Mouse (Mus musculus): Measurements from ENCODE around the gene Rbck1. TPM values are rescaled to one million over a fixed set of nuclear protein-coding genes. Genes with fewer than 3 reads are reported as not detected.
"Not testable (repeated sequence)": the region's sequence is repeated elsewhere in the genome, so short reads cannot be mapped to it uniquely, and the experiment has no call there.

Gene Rbck1
- polyA plus RNA-seq, 1 experiment: 76.2 TPM

DNA sequence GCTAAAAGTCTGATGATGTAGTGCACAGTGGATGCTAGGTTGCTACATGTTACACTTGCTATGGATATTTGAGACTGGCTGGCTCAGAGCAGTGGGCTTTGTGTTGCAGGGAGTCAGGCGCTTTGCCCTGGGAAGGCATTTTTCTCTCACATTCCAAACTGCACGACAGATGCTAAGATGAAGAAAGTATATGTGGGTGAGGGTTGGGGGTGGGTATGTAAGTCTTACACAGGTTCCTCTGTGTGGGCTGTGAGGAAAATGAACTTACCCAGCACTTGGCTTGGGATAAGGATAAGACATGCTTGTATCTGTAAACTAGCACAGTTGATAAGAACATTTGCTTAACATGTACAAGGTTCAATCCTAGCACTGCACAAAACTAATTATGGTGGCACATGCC, 29.6 kb downstream of the Rbck1 start:
- TF ChIP-seq CTCF (IDR thresholded peaks at IDR 0.05; ENCODE audit: control insufficient read depth, insufficient read depth, insufficient replicate concordance, low read depth, low read length) (no peak), POLR2A (IDR thresholded peaks at IDR 0.05; ENCODE audit: control insufficient read depth, low read depth, low read length) (no peak)
- H3K4me3 ChIP-seq (ENCODE audit: control insufficient read depth, low read depth, low read length): no peak overlapping the region
- H3K4me1 ChIP-seq (ENCODE audit: control insufficient read depth, insufficient read depth, low read length): no peaks in the 10 kb centered on the region
- H3K27me3 ChIP-seq (ENCODE audit: control insufficient read depth, insufficient read depth, low read length): no peaks in the 10 kb centered on the region
- peaks cover 1% of the 10 kb centered on the region; the same call in 1 of the 2 replicates for H3K36me3 ChIP-seq (ENCODE audit: control insufficient read depth, insufficient read depth, low read length)
- H3K27ac ChIP-seq (ENCODE audit: control insufficient read depth, insufficient read depth, low read depth, low read length): no peak overlapping the region

DNA sequence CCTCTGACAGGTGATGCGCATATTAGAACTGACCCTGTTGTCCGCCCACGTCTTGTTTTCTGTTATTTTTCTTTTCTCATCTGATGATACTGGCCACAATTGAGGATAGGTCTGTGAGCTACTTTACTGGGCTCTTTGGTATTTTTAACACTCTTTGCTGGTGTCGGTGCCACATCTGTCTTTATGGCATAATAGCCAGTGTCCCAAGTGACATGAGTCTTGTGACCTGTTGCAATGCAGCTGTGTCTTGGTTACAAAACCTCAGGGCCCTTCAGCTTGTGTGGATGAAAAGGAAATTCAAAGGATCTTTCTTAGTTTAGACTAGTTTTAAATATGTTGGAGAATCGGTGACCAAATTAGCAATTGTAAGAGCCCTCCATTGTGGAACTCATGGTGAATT, 37.9 kb downstream of the Rbck1 start:
- peak overlapping the region; percentile 99; the same call in 1 of the 2 replicates for H3K4me3 ChIP-seq (ENCODE audit: control insufficient read depth, low read depth, low read length)
- peaks cover 3% of the 10 kb centered on the region; the same call in 1 of the 2 replicates for H3K4me1 ChIP-seq (ENCODE audit: control insufficient read depth, insufficient read depth, low read length)
- TF ChIP-seq POLR2A (IDR thresholded peaks at IDR 0.05; ENCODE audit: control insufficient read depth, low read depth, low read length): no peak
- no peak for TF ChIP-seq CTCF (IDR thresholded peaks at IDR 0.05; ENCODE audit: control insufficient read depth, insufficient read depth, insufficient replicate concordance, low read depth, low read length)
- H3K27ac ChIP-seq (ENCODE audit: control insufficient read depth, insufficient read depth, low read depth, low read length): peak overlapping the region; percentile 91
- H3K36me3 ChIP-seq (ENCODE audit: control insufficient read depth, insufficient read depth, low read length): no peaks in the 10 kb centered on the region
- no peaks in the 10 kb centered on the region for H3K27me3 ChIP-seq (ENCODE audit: control insufficient read depth, insufficient read depth, low read length)

DNA sequence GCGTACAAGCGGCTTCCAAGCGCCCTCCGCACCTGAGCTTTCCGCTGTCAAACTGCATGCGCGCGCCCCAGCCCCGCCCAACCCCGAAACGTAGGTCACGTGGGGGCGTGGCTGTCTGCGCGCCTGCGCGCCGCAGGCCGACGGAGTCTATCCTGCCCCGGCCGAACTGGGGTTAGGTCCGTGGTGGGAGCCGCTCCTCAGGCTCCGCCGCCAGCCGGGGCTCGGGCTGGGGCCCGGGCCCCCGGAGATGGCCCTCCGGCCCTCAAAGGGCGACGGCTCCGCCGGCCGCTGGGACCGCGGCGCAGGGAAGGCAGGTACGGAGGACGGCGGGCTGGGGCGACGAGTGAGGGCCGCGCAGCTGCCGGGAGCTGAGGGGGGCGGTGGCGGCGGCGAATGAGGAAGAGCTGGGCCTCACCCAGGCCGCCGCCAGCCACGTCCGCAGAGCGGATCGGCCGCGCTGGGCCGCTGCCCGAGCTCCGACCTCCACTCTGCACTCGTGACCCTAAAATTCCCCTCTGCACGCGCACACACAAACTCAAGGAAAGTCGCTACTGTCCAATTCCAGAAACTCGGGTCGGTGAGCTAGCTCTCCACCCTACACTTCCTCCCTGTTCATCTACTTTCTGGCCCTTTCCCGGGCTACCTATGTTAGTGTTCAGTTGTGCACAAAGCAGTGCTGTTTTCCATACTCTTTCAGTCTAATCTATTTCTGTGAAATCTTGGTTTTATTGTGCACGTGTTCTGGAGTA, 38.6 kb downstream of the Rbck1 start, which contains the start of gene Tbc1d20:
Gene Tbc1d20, plus strand, starts transcription at position 102 of the 749 bp plus-strand sequence.
- H3K36me3 ChIP-seq (ENCODE audit: control insufficient read depth, insufficient read depth, low read length): no peaks in the 10 kb centered on the region
- H3K27ac ChIP-seq (ENCODE audit: control insufficient read depth, insufficient read depth, low read depth, low read length): peak within 1 kb of the TSS; percentile 91
- H3K27me3 ChIP-seq (ENCODE audit: control insufficient read depth, insufficient read depth, low read length): no peaks in the 10 kb centered on the region
- peak within 1 kb of the TSS; percentile 99 for H3K4me3 ChIP-seq (ENCODE audit: control insufficient read depth, low read depth, low read length)
- peaks cover 3% of the 10 kb centered on the region; the same call in 1 of the 2 replicates for H3K4me1 ChIP-seq (ENCODE audit: control insufficient read depth, insufficient read depth, low read length)
- TF ChIP-seq CTCF (IDR thresholded peaks at IDR 0.05; ENCODE audit: control insufficient read depth, insufficient read depth, insufficient replicate concordance, low read depth, low read length) (no peak), POLR2A (IDR thresholded peaks at IDR 0.05; ENCODE audit: control insufficient read depth, low read depth, low read length) (peak; percentile 83; the same call in 1 of the 2 replicates)

DNA sequence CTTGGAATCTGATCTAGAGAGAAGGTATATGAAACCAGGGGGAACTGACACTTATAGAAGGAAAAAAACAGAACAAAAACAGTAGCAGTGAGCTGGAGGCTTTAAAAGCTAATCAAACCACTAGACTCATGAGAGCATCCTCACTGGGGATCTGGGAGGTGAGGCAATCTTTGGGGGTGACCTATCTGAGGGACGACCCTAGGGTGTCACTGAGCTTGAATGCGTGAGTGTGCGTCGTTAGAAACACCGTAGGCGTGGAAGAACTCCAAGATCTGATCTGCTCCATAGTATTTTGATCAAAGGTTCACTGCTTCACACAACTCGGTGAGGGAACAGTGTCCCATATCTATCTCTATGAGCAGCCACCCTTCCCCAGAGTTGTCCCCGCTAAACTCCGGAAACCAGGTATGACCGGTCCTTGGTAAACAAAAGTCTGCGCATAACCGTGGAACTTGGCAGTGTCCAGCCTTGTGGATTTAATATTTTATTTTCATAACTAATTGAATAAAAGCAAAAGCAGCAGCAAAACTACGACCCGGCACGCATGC, 39.2 kb downstream of the Rbck1 start:
- no peaks in the 10 kb centered on the region for H3K36me3 ChIP-seq (ENCODE audit: control insufficient read depth, insufficient read depth, low read length)
- H3K4me3 ChIP-seq (ENCODE audit: control insufficient read depth, low read depth, low read length): peak overlapping the region; percentile 99
- H3K27ac ChIP-seq (ENCODE audit: control insufficient read depth, insufficient read depth, low read depth, low read length): no peak overlapping the region
- no peaks in the 10 kb centered on the region for H3K27me3 ChIP-seq (ENCODE audit: control insufficient read depth, insufficient read depth, low read length)
- TF ChIP-seq CTCF (IDR thresholded peaks at IDR 0.05; ENCODE audit: control insufficient read depth, insufficient read depth, insufficient replicate concordance, low read depth, low read length) (no peak), POLR2A (IDR thresholded peaks at IDR 0.05; ENCODE audit: control insufficient read depth, low read depth, low read length) (no peak)
- H3K4me1 ChIP-seq (ENCODE audit: control insufficient read depth, insufficient read depth, low read length): peaks cover 3% of the 10 kb centered on the region; the same call in 1 of the 2 replicates

DNA sequence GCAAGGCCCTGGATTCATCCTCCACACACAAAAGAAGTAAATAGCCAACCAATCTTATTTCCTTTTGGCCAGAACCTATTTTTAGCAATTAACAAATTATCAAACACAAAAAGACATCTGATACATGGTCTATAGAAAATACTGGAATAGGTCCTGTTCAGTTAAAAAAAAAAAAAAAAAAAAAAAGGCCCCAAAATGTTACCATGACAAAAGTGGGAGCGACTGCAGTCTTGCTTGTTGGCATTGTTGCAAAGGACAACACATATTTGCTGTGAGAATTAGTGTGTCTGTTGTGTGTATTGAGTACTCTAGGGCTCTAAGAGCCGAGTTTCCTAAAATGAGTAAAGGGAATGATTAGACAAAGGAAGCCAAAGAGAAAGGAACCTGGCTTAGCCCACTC, 40.0 kb downstream of the Rbck1 start:
- no peaks in the 10 kb centered on the region for H3K27me3 ChIP-seq (ENCODE audit: control insufficient read depth, insufficient read depth, low read length)
- no peaks in the 10 kb centered on the region for H3K36me3 ChIP-seq (ENCODE audit: control insufficient read depth, insufficient read depth, low read length)
- no peak overlapping the region for H3K27ac ChIP-seq (ENCODE audit: control insufficient read depth, insufficient read depth, low read depth, low read length)
- H3K4me1 ChIP-seq (ENCODE audit: control insufficient read depth, insufficient read depth, low read length): peaks cover 3% of the 10 kb centered on the region; the same call in 1 of the 2 replicates
- no peak overlapping the region for H3K4me3 ChIP-seq (ENCODE audit: control insufficient read depth, low read depth, low read length)
- no peak for TF ChIP-seq POLR2A (IDR thresholded peaks at IDR 0.05; ENCODE audit: control insufficient read depth, low read depth, low read length)
- no peak for TF ChIP-seq CTCF (IDR thresholded peaks at IDR 0.05; ENCODE audit: control insufficient read depth, insufficient read depth, insufficient replicate concordance, low read depth, low read length)

DNA sequence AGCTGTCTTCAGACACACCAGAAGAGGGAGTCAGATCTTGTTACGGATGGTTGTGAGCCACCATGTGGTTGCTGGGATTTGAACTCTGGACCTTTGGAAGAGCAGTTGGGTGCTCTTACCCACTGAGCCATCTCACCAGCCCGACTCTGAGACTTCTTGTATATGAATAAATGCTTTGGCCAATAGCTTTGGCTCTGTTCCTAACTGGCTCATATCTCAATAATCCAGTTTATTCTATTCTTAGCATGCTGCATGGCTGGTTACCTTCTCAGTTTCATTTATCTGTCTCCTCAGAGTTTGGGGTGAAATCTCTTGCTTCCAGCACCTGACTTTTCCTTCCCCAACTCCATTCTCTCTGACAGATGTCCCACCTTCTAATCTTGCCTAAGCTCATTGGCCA, 42.8 kb downstream of the Rbck1 start:
- H3K27me3 ChIP-seq (ENCODE audit: control insufficient read depth, insufficient read depth, low read length); H3K4me1 ChIP-seq (ENCODE audit: control insufficient read depth, insufficient read depth, low read length); H3K27ac ChIP-seq (ENCODE audit: control insufficient read depth, insufficient read depth, low read depth, low read length); H3K4me3 ChIP-seq (ENCODE audit: control insufficient read depth, low read depth, low read length); H3K36me3 ChIP-seq (ENCODE audit: control insufficient read depth, insufficient read depth, low read length): not testable (repeated sequence)

DNA sequence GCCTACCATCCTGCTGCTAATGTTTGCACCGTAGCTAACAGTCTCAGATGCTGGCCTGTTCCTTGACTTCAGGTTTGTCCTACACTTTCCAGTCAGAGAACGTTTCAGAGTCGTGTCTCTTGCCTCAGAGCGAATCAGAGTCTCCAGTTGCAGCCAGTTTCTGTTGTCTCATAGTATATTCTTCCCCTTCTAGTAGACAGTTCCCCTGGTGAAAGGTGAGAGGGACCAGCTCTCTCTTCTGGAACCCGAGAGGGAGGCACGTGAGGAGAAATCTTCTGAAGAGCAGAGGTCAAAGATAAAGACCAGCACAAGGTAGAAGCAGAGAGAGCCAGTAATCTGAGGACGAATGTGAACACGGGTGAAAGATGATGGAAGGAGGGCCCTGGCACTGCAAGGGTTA, 44.4 kb downstream of the Rbck1 start:
- no peak for TF ChIP-seq CTCF (IDR thresholded peaks at IDR 0.05; ENCODE audit: control insufficient read depth, insufficient read depth, insufficient replicate concordance, low read depth, low read length)
- TF ChIP-seq POLR2A (IDR thresholded peaks at IDR 0.05; ENCODE audit: control insufficient read depth, low read depth, low read length): no peak
- Histone ChIP-seq H3K27ac (ENCODE audit: control insufficient read depth, insufficient read depth, low read depth, low read length) (no peak overlapping the region), H3K27me3 (ENCODE audit: control insufficient read depth, insufficient read depth, low read length) (no peaks in the 10 kb centered on the region), H3K4me1 (ENCODE audit: control insufficient read depth, insufficient read depth, low read length) (peaks cover 3% of the 10 kb centered on the region; the same call in 1 of the 2 replicates), H3K4me3 (ENCODE audit: control insufficient read depth, low read depth, low read length) (no peak overlapping the region), H3K36me3 (ENCODE audit: control insufficient read depth, insufficient read depth, low read length) (no peaks in the 10 kb centered on the region; the same call in 1 of the 2 replicates)
